Comparison of ENCODE assay signal across 18 mouse cellular contexts in the genomic region with DNA sequence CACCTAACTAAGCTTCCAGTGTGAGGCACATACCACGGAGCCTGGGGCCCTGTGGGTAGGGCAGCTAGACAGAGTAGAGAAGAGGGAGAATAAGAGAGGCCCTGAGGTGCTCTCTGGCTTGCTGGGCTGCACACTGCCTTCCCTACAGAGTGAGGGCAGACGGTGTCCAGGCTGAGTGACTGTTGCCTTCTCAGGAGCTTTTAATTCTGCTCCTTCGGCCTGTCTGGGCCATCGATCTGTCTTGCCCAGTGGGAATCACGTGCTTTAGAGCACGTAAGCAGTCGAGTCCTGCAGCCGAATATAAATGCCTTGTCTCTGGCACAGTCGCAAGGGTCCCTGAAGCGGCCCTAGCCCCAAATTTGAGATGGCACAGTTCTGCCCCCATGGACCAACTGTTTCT. TPM values are rescaled to one million over a fixed set of nuclear protein-coding genes. Genes with fewer than 3 reads are reported as not detected.
DNase-seq lines count a peak whose midpoint lies in the region; ATAC-seq and TF ChIP-seq lines count a peak whose summit lies in the region.
"Had no signal": no experiment of that assay in that cellular context is flagged by ENCODE, and none has a peak within 500 bp of the region (broad histone marks: within the 10 kb centered on the region; RNA-seq: fewer than 3 reads in every experiment).

No protein-coding gene starts in this region.

- H3K4me2 ChIP-seq in midbrain, postnatal 0 days (ENCODE audit: low read depth, low read length, poor library complexity, severe bottlenecking) = no peak overlapping the region
- H3K4me2 ChIP-seq in hindbrain, postnatal 0 days (ENCODE audit: low read depth, low read length) = no peak overlapping the region
- H3K4me2 ChIP-seq in neural tube, embryonic 14.5 days (ENCODE audit: low read depth, low read length) = no peak overlapping the region; the same call in 1 of the 2 replicates
- H3K4me2 ChIP-seq: kidney, embryonic 15.5 days; liver, embryonic 13.5 days had no signal

- H3K9ac ChIP-seq in midbrain, postnatal 0 days (replicated peaks; ENCODE audit: low read length, poor library complexity, severe bottlenecking) = no peak overlapping the region
- H3K9ac ChIP-seq in hindbrain, postnatal 0 days (replicated peaks; ENCODE audit: low read length) = no peak overlapping the region
- H3K9ac ChIP-seq in neural tube, embryonic 14.5 days (replicated peaks; ENCODE audit: low read depth, low read length) = 0 out of 2 replicates have a peak overlapping the region, but pooled peaks have one; percentile 3
- H3K9ac ChIP-seq: kidney, embryonic 15.5 days; limb, embryonic 13.5 days; liver, embryonic 13.5 days; lung, embryonic 15.5 days had no signal

- H3K4me3 ChIP-seq in midbrain, embryonic 10.5 days = no peak overlapping the region
- H3K4me3 ChIP-seq in midbrain, postnatal 0 days (ENCODE audit: low read depth, low read length) = no peak overlapping the region
- H3K4me3 ChIP-seq in hindbrain, postnatal 0 days (ENCODE audit: low read length) = no peak overlapping the region
- H3K4me3 ChIP-seq in neural tube, embryonic 14.5 days (ENCODE audit: low read depth, low read length) = no peak overlapping the region
- H3K4me3 ChIP-seq: kidney, embryonic 15.5 days; liver, embryonic 13.5 days; lung, embryonic 15.5 days had no signal

- no peak for DNase-seq in midbrain, embryonic 10.5 days (ENCODE audit: low spot score)
- DNase-seq in midbrain, postnatal 0 days (ENCODE audit: low spot score) = no peak
- DNase-seq in cerebellum, postnatal 25 days = peak; percentile 55 to 58
- no peak for DNase-seq in hindbrain, postnatal 0 days (ENCODE audit: low spot score)
- DNase-seq in heart, postnatal 25 days (ENCODE audit: low spot score) = no peak
- no peak for DNase-seq in heart, adult 9 months (ENCODE audit: low spot score in 2 of 2)
- DNase-seq in spleen, postnatal 14 days (ENCODE audit: low spot score in 2 of 2) = no peak
- DNase-seq: adrenal gland, postnatal 36 days; B cell, adult 2 months; gastrocnemius, postnatal 10 days; liver, embryonic 13.5 days; right cerebral cortex, postnatal 25 days had no signal

- 67% methylated on average over 10 of the region's 10 CpGs for WGBS in midbrain, embryonic 10.5 days
- 61% methylated on average over 10 of the region's 10 CpGs for WGBS in midbrain, postnatal 0 days
- WGBS in hindbrain, postnatal 0 days = 55% methylated on average over 10 of the region's 10 CpGs
- WGBS in neural tube, embryonic 14.5 days = 41% methylated on average over 10 of the region's 10 CpGs

- H3K4me1 ChIP-seq in midbrain, embryonic 10.5 days = peaks cover 65% of the 10 kb centered on the region
- peaks cover 8% of the 10 kb centered on the region; the same call in 1 of the 2 replicates for H3K4me1 ChIP-seq in midbrain, postnatal 0 days (ENCODE audit: insufficient read depth, low read length)
- 0 out of 2 replicates have a peak, but pooled peaks cover 5% of the 10 kb centered on the region for H3K4me1 ChIP-seq in hindbrain, postnatal 0 days (ENCODE audit: insufficient read depth, low read length)
- H3K4me1 ChIP-seq in neural tube, embryonic 14.5 days (ENCODE audit: control insufficient read depth, insufficient read depth, low read length) = peaks cover 33% of the 10 kb centered on the region
- H3K4me1 ChIP-seq: liver, embryonic 13.5 days had no signal

- no peaks in the 10 kb centered on the region for H3K36me3 ChIP-seq in midbrain, embryonic 10.5 days
- H3K36me3 ChIP-seq in midbrain, postnatal 0 days (ENCODE audit: insufficient read depth, low read length) = no peaks in the 10 kb centered on the region
- H3K36me3 ChIP-seq in hindbrain, postnatal 0 days (ENCODE audit: insufficient read depth, low read length) = no peaks in the 10 kb centered on the region
- H3K36me3 ChIP-seq in neural tube, embryonic 14.5 days (ENCODE audit: control insufficient read depth, insufficient read depth, low read length) = no peaks in the 10 kb centered on the region
- H3K36me3 ChIP-seq: kidney, embryonic 15.5 days; limb, embryonic 13.5 days; liver, embryonic 13.5 days; lung, embryonic 15.5 days had no signal

- intact Hi-C loops in heart, postnatal 25 days (cut with DNase I) = no loop called here

- no peak for ATAC-seq in midbrain, postnatal 0 days (ENCODE audit: low FRiP score)
- no peak for ATAC-seq in hindbrain, postnatal 0 days
- no peak for ATAC-seq in neural tube, embryonic 14.5 days (ENCODE audit: low read depth)
- ATAC-seq: intestine, embryonic 16.5 days had no signal

- 0 out of 2 replicates have a peak overlapping the region, but pooled peaks have one; percentile 46 for H3K27ac ChIP-seq in midbrain, embryonic 10.5 days (replicated peaks)
- H3K27ac ChIP-seq in midbrain, postnatal 0 days (ENCODE audit: low read depth, low read length) = no peak overlapping the region
- 0 out of 2 replicates have a peak overlapping the region, but pooled peaks have one; percentile 34 for H3K27ac ChIP-seq in hindbrain, postnatal 0 days
- H3K27ac ChIP-seq in neural tube, embryonic 14.5 days (ENCODE audit: low read depth, low read length) = peak overlapping the region; percentile 99; the same call in 1 of the 2 replicates
- H3K27ac ChIP-seq: kidney, embryonic 15.5 days; limb, embryonic 13.5 days; liver, embryonic 13.5 days; lung, embryonic 15.5 days had no signal

- H3K27me3 ChIP-seq in midbrain, embryonic 10.5 days (ENCODE audit: low read depth, poor library complexity, severe bottlenecking) = peaks cover 90% of the 10 kb centered on the region
- no peaks in the 10 kb centered on the region for H3K27me3 ChIP-seq in midbrain, postnatal 0 days (ENCODE audit: insufficient read depth, low read length)
- H3K27me3 ChIP-seq in hindbrain, postnatal 0 days (ENCODE audit: insufficient read depth, low read length) = no peaks in the 10 kb centered on the region
- no peaks in the 10 kb centered on the region for H3K27me3 ChIP-seq in neural tube, embryonic 14.5 days (ENCODE audit: control insufficient read depth, insufficient read depth, low read length)

- H3K9me3 ChIP-seq in midbrain, embryonic 10.5 days (replicated peaks) = no peaks in the 10 kb centered on the region
- no peaks in the 10 kb centered on the region for H3K9me3 ChIP-seq in midbrain, postnatal 0 days (ENCODE audit: low read length)
- H3K9me3 ChIP-seq in hindbrain, postnatal 0 days (ENCODE audit: low read length) = no peaks in the 10 kb centered on the region
- H3K9me3 ChIP-seq in neural tube, embryonic 14.5 days (ENCODE audit: control insufficient read depth, low read length) = no peaks in the 10 kb centered on the region
- H3K9me3 ChIP-seq: kidney, embryonic 15.5 days; limb, embryonic 13.5 days; liver, embryonic 13.5 days; lung, embryonic 15.5 days had no signal

- TF ChIP-seq CTCF in midbrain, postnatal 0 days (IDR thresholded peaks at IDR 0.05) = no peak
- TF ChIP-seq CTCF in hindbrain, postnatal 0 days (IDR thresholded peaks at IDR 0.05; ENCODE audit: low read depth) = no peak

RNA-seq across cellular contexts. Expression of a gene that starts 0.6 kb away (rescaled TPM):
- 7.6 and 8.3 TPM in 2 replicates for polyA plus RNA-seq in midbrain, embryonic 10.5 days (2016; fragmentation: Nextera tagmentation; extraction: Ambion mirVana)
- total RNA-seq in midbrain, postnatal 0 days (2014; rRNA removed) = 41.2 and 60.3 TPM in 2 replicates
- polyA plus RNA-seq in midbrain, postnatal 0 days (2015; fragmentation: Nextera tagmentation; extraction: Ambion mirVana) = 72.5 and 73.3 TPM in 2 replicates
- 50.0 and 52.6 TPM in 2 replicates for total RNA-seq in hindbrain, postnatal 0 days (2014; rRNA removed)
- 75.5 and 76.8 TPM in 2 replicates for polyA plus RNA-seq in hindbrain, postnatal 0 days (2015; fragmentation: Nextera tagmentation; extraction: Ambion mirVana)
- 81.9 and 82.7 TPM in 2 replicates for polyA plus RNA-seq in neural tube, embryonic 14.5 days (2014; fragmentation: Nextera tagmentation; extraction: Ambion mirVana)
- total RNA-seq in heart, postnatal 25 days (2021) = under 1 TPM; 0.08 TPM
- total RNA-seq: monocyte, adult 5-6 weeks had no signal

Comparison
In these comparisons a context has a peak if more than half of its experiments do, and no peak if none do; other contexts are left out.
1. DNase-seq: peak in cerebellum, postnatal 25 days (2 of 2); none in midbrain, embryonic 10.5 days (single experiment), midbrain, postnatal 0 days (single experiment), hindbrain, postnatal 0 days (single experiment), heart, postnatal 25 days (single experiment), heart, adult 9 months (0 of 2) and spleen, postnatal 14 days (0 of 2).